9 mouse cellular contexts compared by ENCODE assay signal in the genomic region with DNA sequence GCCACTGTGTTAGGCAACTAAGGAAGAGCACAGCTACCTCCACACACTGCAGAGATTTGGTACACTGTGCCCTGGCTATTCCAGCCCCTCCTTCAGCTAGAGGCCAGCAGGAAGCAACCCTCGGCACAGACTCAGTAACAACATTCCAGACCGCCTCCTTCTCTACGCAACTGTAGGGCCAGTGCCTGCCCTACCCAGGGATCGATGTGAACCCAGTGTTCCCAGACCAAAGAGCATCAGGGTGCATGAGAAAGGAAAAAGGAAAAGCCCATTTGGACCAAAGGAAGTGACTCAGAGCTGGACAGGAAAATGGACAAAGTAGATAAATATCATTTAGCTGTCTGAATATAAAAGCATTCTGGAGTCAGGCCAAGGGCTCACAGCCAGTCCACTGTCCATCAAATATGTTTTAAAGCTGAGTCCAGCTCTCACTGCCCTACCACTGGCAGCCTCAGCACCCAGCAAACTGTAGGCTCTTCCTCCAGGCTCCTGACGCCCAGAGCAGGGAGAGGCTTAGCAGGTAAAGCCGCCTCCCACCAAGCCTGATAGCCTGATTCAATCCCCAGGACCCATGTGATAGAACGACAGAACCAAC. TPM values are rescaled to one million over a fixed set of nuclear protein-coding genes. Genes with fewer than 3 reads are reported as not detected.
A peak's percentile ranks its signal among the peaks of the same experiment; 100 is the strongest.
DNase-seq lines count a peak whose midpoint lies in the region; ATAC-seq lines count a peak whose summit lies in the region.
"Had no signal": no experiment of that assay in that cellular context is flagged by ENCODE, and none has a peak within 500 bp of the region (broad histone marks: within the 10 kb centered on the region; RNA-seq: fewer than 3 reads in every experiment).

No protein-coding gene starts in this region.

- no peaks in the 10 kb centered on the region for H3K9me3 ChIP-seq in neural tube, embryonic 13.5 days
- H3K9me3 ChIP-seq in heart, embryonic 12.5 days (replicated peaks): no peaks in the 10 kb centered on the region
- H3K9me3 ChIP-seq in kidney, embryonic 16.5 days (ENCODE audit: low read length): no peaks in the 10 kb centered on the region

- DNase-seq in neural tube, embryonic 10.5 days (ENCODE audit: extremely low spot score, low spot score): no peak
- peak; percentile 84 for DNase-seq in lung, postnatal 14 days
- no peak for DNase-seq in cerebellum, postnatal 36 days
- no peak for DNase-seq in thymus, postnatal 4 days
- DNase-seq in layer of hippocampus, postnatal 14 days (ENCODE audit: low spot score in 2 of 2): no peak

- H3K27me3 ChIP-seq in neural tube, embryonic 13.5 days: no peaks in the 10 kb centered on the region
- H3K27me3 ChIP-seq in heart, embryonic 12.5 days (replicated peaks): no peaks in the 10 kb centered on the region
- no peaks in the 10 kb centered on the region for H3K27me3 ChIP-seq in kidney, embryonic 16.5 days (ENCODE audit: insufficient read depth, low read length)
- H3K27me3 ChIP-seq: Patski had no signal

- H3K4me2 ChIP-seq in neural tube, embryonic 13.5 days: no peak overlapping the region
- 0 out of 2 replicates have a peak overlapping the region, but pooled peaks have one; percentile 3 for H3K4me2 ChIP-seq in heart, embryonic 12.5 days
- H3K4me2 ChIP-seq in kidney, embryonic 16.5 days (replicated peaks; ENCODE audit: low read depth, low read length): no peak overlapping the region; the same call in 1 of the 2 replicates

- no peak overlapping the region for H3K4me3 ChIP-seq in neural tube, embryonic 13.5 days
- H3K4me3 ChIP-seq in heart, embryonic 12.5 days: no peak overlapping the region
- no peak overlapping the region for H3K4me3 ChIP-seq in kidney, embryonic 16.5 days (ENCODE audit: low read length)

- peaks cover 29% of the 10 kb centered on the region for H3K36me3 ChIP-seq in neural tube, embryonic 13.5 days
- H3K36me3 ChIP-seq in heart, embryonic 12.5 days: peaks cover 21% of the 10 kb centered on the region; the same call in 1 of the 2 replicates
- H3K36me3 ChIP-seq in kidney, embryonic 16.5 days (ENCODE audit: insufficient read depth, low read length): peaks cover 29% of the 10 kb centered on the region; the same call in 1 of the 2 replicates

- no peak; the same call in 1 of the 2 replicates for ATAC-seq in neural tube, embryonic 13.5 days (ENCODE audit: low read depth)
- peak; percentile 80 for ATAC-seq in heart, embryonic 12.5 days (ENCODE audit: insufficient number of reproducible peaks, low FRiP score)
- ATAC-seq in kidney, embryonic 16.5 days (ENCODE audit: low FRiP score, low TSS enrichment): peak; percentile 85
- ATAC-seq: Patski had no signal

- WGBS in neural tube, embryonic 13.5 days: 64% methylated on average over 7 of the region's 7 CpGs
- 33% methylated on average over 7 of the region's 7 CpGs for WGBS in heart, embryonic 12.5 days
- 40% methylated on average over 7 of the region's 7 CpGs for WGBS in kidney, embryonic 16.5 days

- H3K4me1 ChIP-seq in neural tube, embryonic 13.5 days (replicated peaks): peaks cover 56% of the 10 kb centered on the region
- peaks cover 50% of the 10 kb centered on the region for H3K4me1 ChIP-seq in heart, embryonic 12.5 days (replicated peaks)
- peaks cover 35% of the 10 kb centered on the region for H3K4me1 ChIP-seq in kidney, embryonic 16.5 days (ENCODE audit: insufficient read depth, low read length)

- H3K9ac ChIP-seq in neural tube, embryonic 13.5 days: no peak overlapping the region
- H3K9ac ChIP-seq in heart, embryonic 12.5 days: no peak overlapping the region
- H3K9ac ChIP-seq in kidney, embryonic 16.5 days (replicated peaks; ENCODE audit: low read length): no peak overlapping the region

- peak overlapping the region; percentile 49; the same call in 1 of the 2 replicates for H3K27ac ChIP-seq in neural tube, embryonic 13.5 days (replicated peaks)
- peak overlapping the region; percentile 71 for H3K27ac ChIP-seq in heart, embryonic 12.5 days (ENCODE audit: poor library complexity, severe bottlenecking)
- peak overlapping the region; percentile 85 for H3K27ac ChIP-seq in kidney, embryonic 16.5 days (ENCODE audit: low read length)

RNA-seq across cellular contexts. Expression of a gene that starts 29.3 kb away (rescaled TPM):
- 411 and 420 TPM in 2 replicates for polyA plus RNA-seq in neural tube, embryonic 13.5 days (2015; fragmentation: Nextera tagmentation; extraction: Ambion mirVana)
- polyA plus RNA-seq in heart, embryonic 12.5 days (2016; fragmentation: Nextera tagmentation; extraction: Ambion mirVana): 176 and 182 TPM in 2 replicates
- 201 and 211 TPM in 2 replicates for polyA plus RNA-seq in kidney, embryonic 16.5 days (2015; fragmentation: Nextera tagmentation; extraction: Ambion mirVana)
- total RNA-seq in layer of hippocampus, postnatal 14 days (2021): 100 to 1,000 TPM; 172 to 184 TPM

RNA-seq across cellular contexts. Expression of a gene that starts 33.2 kb away (rescaled TPM):
- 22.2 and 23.6 TPM in 2 replicates for polyA plus RNA-seq in neural tube, embryonic 13.5 days (2015; fragmentation: Nextera tagmentation; extraction: Ambion mirVana)
- polyA plus RNA-seq in heart, embryonic 12.5 days (2016; fragmentation: Nextera tagmentation; extraction: Ambion mirVana): 9.2 and 9.9 TPM in 2 replicates
- polyA plus RNA-seq in kidney, embryonic 16.5 days (2015; fragmentation: Nextera tagmentation; extraction: Ambion mirVana): 16.4 and 17.8 TPM in 2 replicates
- total RNA-seq in layer of hippocampus, postnatal 14 days (2021): 10 to 100 TPM; 78.1 to 83.0 TPM

RNA-seq across cellular contexts. Expression of a gene that starts 40.9 kb away (rescaled TPM):
- 28.8 and 32.0 TPM in 2 replicates for polyA plus RNA-seq in neural tube, embryonic 13.5 days (2015; fragmentation: Nextera tagmentation; extraction: Ambion mirVana)
- polyA plus RNA-seq in heart, embryonic 12.5 days (2016; fragmentation: Nextera tagmentation; extraction: Ambion mirVana): 13.7 and 15.7 TPM in 2 replicates
- 14.7 and 16.2 TPM in 2 replicates for polyA plus RNA-seq in kidney, embryonic 16.5 days (2015; fragmentation: Nextera tagmentation; extraction: Ambion mirVana)
- total RNA-seq in layer of hippocampus, postnatal 14 days (2021): 10 to 100 TPM; 81.3 to 98.2 TPM
